Mouse (Mus musculus): ENCODE data around the gene Tbc1d24. TPM values are rescaled to one million over a fixed set of nuclear protein-coding genes. Genes with fewer than 3 reads are reported as not detected.

The Tbc1d24 gene
- 10.6 and 12.2 TPM in 2 replicates for polyA plus RNA-seq (2015; fragmentation: Nextera tagmentation; extraction: Ambion mirVana)

- Histone ChIP-seq H3K27ac (peak within 1 kb of the TSS; percentile 22), H3K4me3 (peak within 1 kb of the TSS; percentile 70), H3K4me2 (peak within 1 kb of the TSS; percentile 94), H3K36me3 (ENCODE audit: poor library complexity, severe bottlenecking) (no peaks in the 10 kb centered on the region), H3K4me1 (peaks cover 67% of the 10 kb centered on the region), H3K27me3 (peaks cover 22% of the 10 kb centered on the region), H3K9ac (peak within 1 kb of the TSS; percentile 76), H3K9me3 (replicated peaks) (no peaks in the 10 kb centered on the region)
- peak; percentile 77 for ATAC-seq
- WGBS = under 1% methylated on average over 65 of the region's 65 CpGs
Observed at GRCm38 (mm10) chr17:24205284-24205888, at the start of gene Tbc1d24. Tbc1d24 (minus strand) TSS chr17:24205562.

DNA sequence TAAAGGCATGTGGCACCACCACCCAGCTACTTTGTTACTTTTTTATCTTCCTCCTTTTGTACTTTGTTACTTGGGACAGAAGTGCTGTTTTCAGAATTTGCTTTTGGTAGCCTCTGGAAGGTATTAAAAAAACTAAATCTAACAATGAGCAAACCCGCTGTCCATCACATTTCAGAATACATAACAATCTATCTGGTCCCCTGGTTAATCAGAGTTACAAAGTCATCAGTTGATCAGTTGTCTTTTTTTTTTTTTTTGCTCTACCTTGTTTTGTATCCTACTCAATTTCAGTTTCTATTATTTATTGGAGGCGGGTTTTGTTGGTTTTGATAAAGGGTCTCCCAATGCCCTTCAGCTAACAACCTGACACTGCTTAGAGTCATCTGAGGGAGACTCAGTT, 47.0 kb upstream of the Tbc1d24 start:
- 0 out of 2 replicates have a peak overlapping the region, but pooled peaks have one; percentile 79 for H3K4me3 ChIP-seq

GRCm38 (mm10) chr17:24251320-24252069, 46.1 kb upstream of the Tbc1d24 start, which contains the start of gene Ccnf:
Ccnf (minus strand) TSS chr17:24251484.
- Histone ChIP-seq H3K27ac (peak within 1 kb of the TSS; percentile 78), H3K4me1 (peaks cover 20% of the 10 kb centered on the region), H3K4me2 (peak within 1 kb of the TSS; percentile 76), H3K4me3 (peak within 1 kb of the TSS; percentile 79), H3K36me3 (ENCODE audit: poor library complexity, severe bottlenecking) (peaks cover 24% of the 10 kb centered on the region), H3K27me3 (no peaks in the 10 kb centered on the region), H3K9ac (peak within 1 kb of the TSS; percentile 89), H3K9me3 (replicated peaks) (no peaks in the 10 kb centered on the region; the same call in 1 of the 2 replicates)
- WGBS = under 1% methylated on average over 48 of the region's 48 CpGs
- ATAC-seq = peak; percentile 100

More for the DNA sequence above, 47.0 kb upstream of the Tbc1d24 start:
- peaks cover 18% of the 10 kb centered on the region for H3K36me3 ChIP-seq (ENCODE audit: poor library complexity, severe bottlenecking)
- no peaks in the 10 kb centered on the region for H3K27me3 ChIP-seq
- H3K4me1 ChIP-seq = peaks cover 20% of the 10 kb centered on the region
- ATAC-seq = no peak
- no peak overlapping the region for H3K27ac ChIP-seq
- WGBS = 97% methylated on average over 2 of the region's 2 CpGs
- 0 out of 2 replicates have a peak overlapping the region, but pooled peaks have one; percentile 79 for H3K9ac ChIP-seq
- H3K9me3 ChIP-seq (replicated peaks) = no peaks in the 10 kb centered on the region; the same call in 1 of the 2 replicates
- peak overlapping the region; percentile 76; the same call in 1 of the 2 replicates for H3K4me2 ChIP-seq

DNA sequence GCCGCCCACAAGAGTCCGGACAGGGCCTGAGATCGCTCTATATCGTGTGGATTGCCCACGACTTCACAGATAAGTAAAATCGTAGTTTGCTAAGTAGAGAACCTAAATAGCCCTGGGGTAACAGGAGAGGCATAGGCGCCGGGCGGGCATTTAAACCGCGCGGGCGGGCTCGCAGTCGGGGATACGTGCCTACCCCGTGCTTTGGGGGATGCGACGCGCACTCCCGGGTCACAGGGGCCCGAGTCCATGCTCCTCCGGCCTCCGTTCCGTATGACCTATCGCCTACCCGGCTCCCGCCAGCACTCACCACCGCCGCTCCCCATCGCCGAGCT, 45.6 kb upstream of the Tbc1d24 start:
- Histone ChIP-seq H3K9ac (peak overlapping the region; percentile 89), H3K4me3 (peak overlapping the region; percentile 79), H3K4me1 (peaks cover 20% of the 10 kb centered on the region), H3K27ac (no peak overlapping the region), H3K27me3 (no peaks in the 10 kb centered on the region), H3K9me3 (replicated peaks) (no peaks in the 10 kb centered on the region; the same call in 1 of the 2 replicates), H3K4me2 (peak overlapping the region; percentile 76), H3K36me3 (ENCODE audit: poor library complexity, severe bottlenecking) (peaks cover 28% of the 10 kb centered on the region)
- WGBS = under 1% methylated on average over 32 of the region's 32 CpGs
- ATAC-seq = no peak; the same call in 1 of the 2 replicates

DNA sequence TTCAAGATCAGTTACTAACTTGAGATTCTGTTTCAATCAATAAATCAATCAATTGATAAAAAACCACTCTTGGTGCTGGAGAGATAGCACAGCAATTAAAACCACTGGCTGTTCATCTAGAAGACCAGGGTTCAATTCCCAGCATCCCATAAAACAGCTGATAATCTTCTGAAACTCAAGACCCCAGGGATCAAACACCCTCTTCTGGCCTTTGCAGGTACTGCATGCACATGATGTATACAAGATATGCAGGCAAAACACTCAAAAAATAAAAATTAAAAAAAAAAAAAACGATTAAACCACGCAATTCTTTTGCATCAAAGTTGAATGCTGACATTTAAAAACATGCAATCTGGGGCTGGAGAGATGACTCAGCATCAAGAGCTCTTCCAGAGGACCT, 43.3 kb upstream of the Tbc1d24 start:
- H3K27me3 ChIP-seq = no peaks in the 10 kb centered on the region
- H3K27ac ChIP-seq = no peak overlapping the region
- WGBS = 96% methylated on average over 2 of the region's 2 CpGs
- H3K4me3 ChIP-seq = 0 out of 2 replicates have a peak overlapping the region, but pooled peaks have one; percentile 4
- peaks cover 46% of the 10 kb centered on the region for H3K36me3 ChIP-seq (ENCODE audit: poor library complexity, severe bottlenecking)
- H3K9ac ChIP-seq = no peak overlapping the region
- H3K4me1 ChIP-seq = peaks cover 20% of the 10 kb centered on the region
- peaks cover 11% of the 10 kb centered on the region for H3K9me3 ChIP-seq (replicated peaks)
- no peak overlapping the region for H3K4me2 ChIP-seq
- no peak for ATAC-seq

GRCm38 (mm10) chr17:24244061-24244460, 38.7 kb upstream of the Tbc1d24 start:
- Histone ChIP-seq H3K36me3 (ENCODE audit: poor library complexity, severe bottlenecking) (peaks cover 90% of the 10 kb centered on the region), H3K4me3 (no peak overlapping the region), H3K9me3 (replicated peaks) (peaks cover 13% of the 10 kb centered on the region), H3K27ac (no peak overlapping the region), H3K27me3 (no peaks in the 10 kb centered on the region), H3K4me1 (no peaks in the 10 kb centered on the region), H3K9ac (no peak overlapping the region), H3K4me2 (no peak overlapping the region)
- no peak for ATAC-seq
- 96% methylated on average over 8 of the region's 8 CpGs for WGBS

DNA sequence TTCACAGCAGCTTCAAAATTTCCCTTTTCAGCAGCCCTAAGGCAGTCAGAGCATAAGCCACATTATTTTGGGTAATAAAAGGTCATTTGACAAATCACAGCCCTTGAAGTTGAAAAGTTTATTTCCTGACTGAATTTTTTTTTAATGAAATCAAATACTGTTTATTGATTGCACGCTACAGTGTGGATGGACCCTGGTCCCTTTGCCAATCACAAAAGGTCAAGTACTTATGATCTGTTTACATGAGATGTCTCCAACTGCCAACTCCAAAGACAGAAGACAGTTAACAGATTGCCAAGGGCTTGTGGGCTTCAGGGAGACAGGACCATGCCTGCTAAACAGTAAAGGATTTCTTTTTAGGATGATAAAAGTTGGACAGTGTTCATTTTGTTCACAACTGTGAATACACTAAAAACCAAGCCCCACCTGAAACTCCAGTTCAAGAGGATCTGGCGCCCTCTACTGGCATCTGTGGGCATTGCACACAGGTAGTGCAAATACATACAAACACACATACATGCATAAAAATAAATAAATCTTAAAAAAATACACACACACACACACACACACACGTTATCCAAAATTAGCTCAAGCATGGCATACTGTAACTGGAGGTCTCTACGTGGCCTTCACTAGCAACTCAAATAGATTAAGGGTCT, 38.1 kb upstream of the Tbc1d24 start:
- 91% methylated on average over 4 of the region's 4 CpGs for WGBS
- H3K4me3 ChIP-seq = no peak overlapping the region
- peaks cover 13% of the 10 kb centered on the region for H3K9me3 ChIP-seq (replicated peaks)
- no peak overlapping the region for H3K9ac ChIP-seq
- H3K36me3 ChIP-seq (ENCODE audit: poor library complexity, severe bottlenecking) = peaks cover 90% of the 10 kb centered on the region
- no peaks in the 10 kb centered on the region for H3K27me3 ChIP-seq
- H3K4me2 ChIP-seq = no peak overlapping the region
- H3K27ac ChIP-seq = no peak overlapping the region
- no peak for ATAC-seq
- H3K4me1 ChIP-seq = no peaks in the 10 kb centered on the region

DNA sequence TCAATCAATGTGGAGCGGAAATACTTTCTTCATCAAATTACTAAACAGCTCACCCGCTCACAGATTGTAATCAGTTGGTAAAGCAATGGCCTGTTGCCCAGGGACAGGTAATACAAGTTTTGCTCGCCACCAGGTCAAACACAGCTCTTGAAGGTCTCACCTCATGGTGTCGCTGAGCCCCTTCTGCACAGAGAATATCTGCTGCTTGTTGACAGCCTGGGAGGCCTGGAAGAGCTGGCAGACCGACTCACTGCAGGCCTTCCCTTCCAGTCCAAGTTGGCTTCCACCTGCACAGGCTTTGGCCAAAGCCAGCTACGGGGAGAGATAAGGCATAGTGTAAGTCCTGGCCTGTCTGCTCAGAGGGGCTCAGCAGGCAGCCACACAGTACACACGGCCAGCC, 31.6 kb upstream of the Tbc1d24 start:
- no peak overlapping the region for H3K4me2 ChIP-seq
- no peak overlapping the region for H3K4me3 ChIP-seq
- peaks cover 100% of the 10 kb centered on the region for H3K36me3 ChIP-seq (ENCODE audit: poor library complexity, severe bottlenecking)
- ATAC-seq = no peak
- H3K9me3 ChIP-seq (replicated peaks) = no peaks in the 10 kb centered on the region
- H3K4me1 ChIP-seq = no peaks in the 10 kb centered on the region
- WGBS = 93% methylated on average over 7 of the region's 7 CpGs
- no peak overlapping the region for H3K9ac ChIP-seq
- H3K27ac ChIP-seq = no peak overlapping the region
- H3K27me3 ChIP-seq = no peaks in the 10 kb centered on the region

DNA sequence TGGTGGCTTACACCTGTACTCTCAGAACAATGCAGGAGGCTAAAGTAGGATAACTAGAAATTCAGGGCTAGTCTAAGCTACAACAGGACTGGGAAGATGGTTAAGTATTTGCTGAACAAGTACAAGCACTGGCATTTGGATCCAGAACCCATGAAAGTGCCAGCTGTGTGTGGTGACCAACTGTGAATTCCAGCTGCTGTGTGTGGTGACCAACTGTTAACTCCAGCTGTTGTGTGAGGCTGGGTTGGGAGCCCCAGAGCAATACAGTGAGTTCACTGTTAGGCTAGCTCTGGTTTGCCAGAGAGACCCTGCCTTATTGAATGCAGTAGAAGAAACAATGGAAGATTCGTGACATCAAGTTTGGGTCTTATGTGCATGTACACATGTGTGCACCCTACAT, 31.1 kb upstream of the Tbc1d24 start:
- no peak overlapping the region for H3K9ac ChIP-seq
- no peak overlapping the region for H3K4me2 ChIP-seq
- no peak for ATAC-seq
- peaks cover 100% of the 10 kb centered on the region for H3K36me3 ChIP-seq (ENCODE audit: poor library complexity, severe bottlenecking)
- no peak overlapping the region for H3K27ac ChIP-seq
- no peaks in the 10 kb centered on the region for H3K27me3 ChIP-seq
- H3K9me3 ChIP-seq (replicated peaks) = no peaks in the 10 kb centered on the region
- H3K4me1 ChIP-seq = no peaks in the 10 kb centered on the region
- no peak overlapping the region for H3K4me3 ChIP-seq
- 100% methylated on average over 1 of the region's 1 CpGs for WGBS

GRCm38 (mm10) chr17:24227941-24228340, 22.6 kb upstream of the Tbc1d24 start:
- Histone ChIP-seq H3K4me2 (no peak overlapping the region), H3K4me1 (no peaks in the 10 kb centered on the region), H3K27ac (no peak overlapping the region), H3K4me3 (no peak overlapping the region), H3K9me3 (replicated peaks) (no peaks in the 10 kb centered on the region), H3K9ac (no peak overlapping the region), H3K27me3 (no peaks in the 10 kb centered on the region), H3K36me3 (ENCODE audit: poor library complexity, severe bottlenecking) (peaks cover 99% of the 10 kb centered on the region)
- WGBS = 95% methylated on average over 7 of the region's 7 CpGs
- no peak for ATAC-seq

DNA sequence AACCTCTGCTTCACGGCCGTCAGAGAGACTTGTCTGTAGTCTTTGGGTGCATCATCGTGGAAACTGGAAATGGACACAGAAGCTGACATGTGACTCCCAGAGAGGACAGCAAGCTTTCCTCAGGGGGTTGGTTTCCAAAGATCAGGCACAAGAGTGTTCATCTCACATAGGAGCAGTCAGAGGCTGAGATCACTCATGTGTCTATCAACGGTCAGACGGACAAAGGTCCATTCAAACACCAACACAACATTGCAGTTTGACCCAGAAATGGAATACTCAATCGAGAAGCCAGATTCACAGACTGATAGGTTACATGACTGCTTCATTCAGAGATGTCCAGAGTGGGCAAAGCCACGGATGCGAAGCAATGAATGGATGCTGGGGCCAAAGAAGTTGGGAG, 21.4 kb upstream of the Tbc1d24 start:
- Histone ChIP-seq H3K9ac (no peak overlapping the region), H3K9me3 (replicated peaks) (no peaks in the 10 kb centered on the region), H3K4me1 (no peaks in the 10 kb centered on the region), H3K36me3 (ENCODE audit: poor library complexity, severe bottlenecking) (peaks cover 92% of the 10 kb centered on the region), H3K27me3 (no peaks in the 10 kb centered on the region), H3K4me2 (no peak overlapping the region), H3K4me3 (no peak overlapping the region), H3K27ac (no peak overlapping the region)
- WGBS = 87% methylated on average over 8 of the region's 8 CpGs
- no peak for ATAC-seq

DNA sequence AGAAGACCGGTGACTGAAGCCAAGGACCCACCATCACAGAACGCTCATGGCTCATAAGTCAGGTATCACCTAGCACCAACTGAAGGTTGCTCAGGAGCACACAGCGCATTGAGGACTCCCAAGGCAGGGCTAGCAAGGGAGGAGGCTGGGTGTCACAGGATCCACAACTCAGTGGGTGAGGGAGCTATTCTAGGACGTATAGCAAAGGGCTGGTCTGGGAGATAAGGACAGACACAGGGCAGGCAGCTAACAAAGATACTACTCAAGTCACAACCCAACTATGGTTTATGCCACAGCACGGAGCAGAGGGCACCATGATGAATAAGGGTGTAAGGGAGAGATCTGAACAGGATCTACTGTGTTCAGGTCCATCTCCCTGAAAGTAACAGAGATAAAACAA, 20.5 kb upstream of the Tbc1d24 start:
- Histone ChIP-seq H3K36me3 (ENCODE audit: poor library complexity, severe bottlenecking) (peaks cover 83% of the 10 kb centered on the region), H3K4me1 (0 out of 2 replicates have a peak, but pooled peaks cover 4% of the 10 kb centered on the region), H3K9ac (no peak overlapping the region), H3K4me2 (no peak overlapping the region), H3K27me3 (no peaks in the 10 kb centered on the region), H3K4me3 (no peak overlapping the region), H3K27ac (no peak overlapping the region), H3K9me3 (replicated peaks) (no peaks in the 10 kb centered on the region)
- WGBS = 96% methylated on average over 5 of the region's 5 CpGs
- ATAC-seq = no peak

Measured in forebrain, embryonic 13.5 days (tissue).